Mouse (Mus musculus): ENCODE data around the gene Necab2. TPM values are rescaled to one million over a fixed set of nuclear protein-coding genes. Genes with fewer than 3 reads are reported as not detected.
A peak's percentile ranks its signal among the peaks of the same experiment; 100 is the strongest.

The Necab2 gene
- polyA plus RNA-seq, 3 experiments from 2014 or later: not detected

- no peak for ATAC-seq
Observed at GRCm38 (mm10) chr8:119428766-119429327, 17.7 kb upstream of the Necab2 start.

- no peak for ATAC-seq
Observed at GRCm38 (mm10) chr8:119429552-119429951, 17.0 kb upstream of the Necab2 start.

GRCm38 (mm10) chr8:119430250-119430649, 16.3 kb upstream of the Necab2 start:
- ATAC-seq: no peak

- no peak for ATAC-seq
Observed at GRCm38 (mm10) chr8:119430690-119431089, 15.8 kb upstream of the Necab2 start.

GRCm38 (mm10) chr8:119432372-119432771, 14.1 kb upstream of the Necab2 start:
- no peak for ATAC-seq

GRCm38 (mm10) chr8:119433582-119434174, 12.8 kb upstream of the Necab2 start, which contains the start of gene Osgin1:
Gene Osgin1 (plus strand): TSS chr8:119434124.
- ATAC-seq: no peak

- no peak for ATAC-seq
Observed at GRCm38 (mm10) chr8:119434569-119434968, 11.9 kb upstream of the Necab2 start.

- no peak for ATAC-seq
Observed at GRCm38 (mm10) chr8:119435527-119435926, 11.0 kb upstream of the Necab2 start.

GRCm38 (mm10) chr8:119436331-119436730, 10.2 kb upstream of the Necab2 start:
- no peak for ATAC-seq

- peak; percentile 64 for ATAC-seq
Observed at GRCm38 (mm10) chr8:119436933-119437332, 9.6 kb upstream of the Necab2 start.

- no peak for ATAC-seq
Observed at GRCm38 (mm10) chr8:119437506-119437905, 9.0 kb upstream of the Necab2 start.

- no peak for ATAC-seq
Observed at GRCm38 (mm10) chr8:119438876-119439275, 7.6 kb upstream of the Necab2 start.

GRCm38 (mm10) chr8:119439424-119439823, 7.1 kb upstream of the Necab2 start:
- no peak for ATAC-seq

GRCm38 (mm10) chr8:119439893-119440249, 6.6 kb upstream of the Necab2 start:
- no peak for ATAC-seq

GRCm38 (mm10) chr8:119440250-119440951, 6.1 kb upstream of the Necab2 start:
- peak; percentile 62 for ATAC-seq

GRCm38 (mm10) chr8:119440952-119441270, 5.6 kb upstream of the Necab2 start:
- peak; percentile 74 for ATAC-seq

GRCm38 (mm10) chr8:119442013-119442412, 4.5 kb upstream of the Necab2 start:
- no peak for ATAC-seq

- ATAC-seq: no peak
Observed at GRCm38 (mm10) chr8:119442970-119443369, 3.5 kb upstream of the Necab2 start.

GRCm38 (mm10) chr8:119446990-119447780, 666 bp downstream of the Necab2 start:
- ATAC-seq: no peak

GRCm38 (mm10) chr8:119447781-119448170, 1.3 kb downstream of the Necab2 start:
- no peak for ATAC-seq

GRCm38 (mm10) chr8:119449627-119450026, 3.1 kb downstream of the Necab2 start:
- no peak for ATAC-seq

GRCm38 (mm10) chr8:119451131-119451530, 4.6 kb downstream of the Necab2 start:
- ATAC-seq: no peak

- ATAC-seq: no peak
Observed at GRCm38 (mm10) chr8:119452919-119453318, 6.4 kb downstream of the Necab2 start.

All from inflammation-experienced regulatory T-cells, adult 6 months (primary cell).